Mouse (Mus musculus) forebrain, embryonic 15.5 days (tissue): ENCODE results near the gene Macrod2. TPM values are rescaled to one million over a fixed set of nuclear protein-coding genes. Genes with fewer than 3 reads are reported as not detected.

ENCODE experiments used
- ATAC-seq: fragments of 200-750 bp; cut with Nextera tagmentation; replicated peaks from 2 replicates; pipeline ENCODE4 v1.8.0; 2017; ENCODE audit warnings: mild to moderate bottlenecking, moderate TSS enrichment, moderate library complexity
- H3K27ac ChIP-seq: fragments of 300-500 bp; sonication (generic); replicated peaks from 2 replicates; pipeline ENCODE4 v1.5.1; 2015; ENCODE audit warnings: mild to moderate bottlenecking, inconsistent platforms
- H3K27me3 ChIP-seq: fragments of 300-500 bp; sonication (generic); 2 replicates; pipeline ENCODE4 v1.6.1; 2015; ENCODE audit warnings: inconsistent platforms
- H3K36me3 ChIP-seq: fragments of 300-500 bp; sonication (generic); 2 replicates; pipeline ENCODE4 v1.6.1; 2015; ENCODE audit warnings: mild to moderate bottlenecking, inconsistent platforms
- H3K4me1 ChIP-seq: fragments of 300-500 bp; sonication (generic); 2 replicates; pipeline ENCODE4 v1.6.1; 2015; ENCODE audit warnings: inconsistent platforms
- H3K4me2 ChIP-seq: fragments of 300-500 bp; sonication (generic); replicated peaks from 2 replicates; pipeline ENCODE4 v1.6.1; 2015; ENCODE audit warnings: mild to moderate bottlenecking, inconsistent platforms
- H3K4me3 ChIP-seq: fragments of 300-500 bp; sonication (generic); 2 replicates; pipeline ENCODE4 v1.5.1; 2015; ENCODE audit warnings: mild to moderate bottlenecking, inconsistent platforms
- H3K9ac ChIP-seq: fragments of 300-500 bp; sonication (generic); replicated peaks from 2 replicates; pipeline ENCODE4 v1.6.1; 2015; ENCODE audit warnings: mild to moderate bottlenecking, inconsistent platforms
- H3K9me3 ChIP-seq: fragments of 300-500 bp; sonication (generic); 2 replicates; pipeline ENCODE4 v1.6.1; 2016; ENCODE audit warnings: inconsistent platforms
- WGBS: fragments of 180-500 bp; shearing (Covaris S2); methylation state at CpG from one replicate; pipeline ENCODE4 v1.1.7; 2015; ENCODE audit warnings: mixed read lengths; 5-methylcytosine and 5-hydroxymethylcytosine counted together
- polyA plus RNA-seq: library from polyadenylated mRNA; unstranded; fragments of >200 nt; fragmentation: Nextera tagmentation; extraction: Ambion mirVana; gene quantifications from 2 replicates; pipeline ENCODE4 v1.2.1, GENCODE M21; 2015

Gene Macrod2
- polyA plus RNA-seq = 90.6 and 93.1 TPM in 2 replicates

- Histone ChIP-seq H3K27me3 (no peaks in the 10 kb centered on the region), H3K4me3 (peak within 1 kb of the TSS; percentile 89), H3K27ac (peak within 1 kb of the TSS; percentile 72), H3K4me1 (peaks cover 15% of the 10 kb centered on the region; the same call in 1 of the 2 replicates), H3K4me2 (peak within 1 kb of the TSS; percentile 90), H3K9me3 (no peaks in the 10 kb centered on the region), H3K36me3 (no peaks in the 10 kb centered on the region), H3K9ac (peak within 1 kb of the TSS; percentile 75)
- ATAC-seq = peak; percentile 99
- WGBS = 0% methylated on average over 34 of the region's 47 CpGs
These were observed at the start of gene Macrod2 for GRCm38 (mm10) chr2:140395179-140395578. Macrod2 (plus strand) TSS chr2:140395309.

- Histone ChIP-seq H3K9me3 (no peaks in the 10 kb centered on the region), H3K36me3 (no peaks in the 10 kb centered on the region), H3K9ac (no peak overlapping the region), H3K4me3 (no peak overlapping the region), H3K4me2 (no peak overlapping the region), H3K4me1 (no peaks in the 10 kb centered on the region), H3K27ac (no peak overlapping the region), H3K27me3 (no peaks in the 10 kb centered on the region)
- 69% methylated on average over 2 of the region's 2 CpGs for WGBS
- ATAC-seq = no peak
These were observed 35.2 kb upstream of the Macrod2 start for GRCm38 (mm10) chr2:140359905-140360304.

- peak; percentile 60; the same call in 1 of the 2 replicates for ATAC-seq
These were observed 30.3 kb upstream of the Macrod2 start for GRCm38 (mm10) chr2:140364804-140365203.

GRCm38 (mm10) chr2:140389525-140389924, 5.6 kb upstream of the Macrod2 start, which contains the start of gene Sel1l2:
Sel1l2 (minus strand) TSS chr2:140389706.
- no peak within 1 kb of the TSS for H3K9ac ChIP-seq
- WGBS = 34% methylated on average over 4 of the region's 4 CpGs
- H3K27me3 ChIP-seq = no peaks in the 10 kb centered on the region
- H3K4me3 ChIP-seq = no peak within 1 kb of the TSS
- no peak within 1 kb of the TSS for H3K27ac ChIP-seq
- H3K4me1 ChIP-seq = peaks cover under 1% of the 10 kb centered on the region; the same call in 1 of the 2 replicates
- no peak within 1 kb of the TSS for H3K4me2 ChIP-seq
- no peak for ATAC-seq
- H3K36me3 ChIP-seq = no peaks in the 10 kb centered on the region
- H3K9me3 ChIP-seq = no peaks in the 10 kb centered on the region

More at GRCm38 (mm10) chr2:140364804-140365203, 30.3 kb upstream of the Macrod2 start:
- Histone ChIP-seq H3K9ac (no peak overlapping the region), H3K4me1 (no peaks in the 10 kb centered on the region), H3K27ac (no peak overlapping the region), H3K4me3 (no peak overlapping the region), H3K36me3 (no peaks in the 10 kb centered on the region), H3K27me3 (no peaks in the 10 kb centered on the region), H3K9me3 (no peaks in the 10 kb centered on the region), H3K4me2 (no peak overlapping the region)
- WGBS = 69% methylated on average over 1 of the region's 1 CpGs

GRCm38 (mm10) chr2:140395744-140396231, 679 bp downstream of the Macrod2 start:
- Histone ChIP-seq H3K4me1 (peaks cover 15% of the 10 kb centered on the region; the same call in 1 of the 2 replicates), H3K9ac (peak overlapping the region; percentile 75), H3K36me3 (no peaks in the 10 kb centered on the region), H3K4me2 (peak overlapping the region; percentile 90), H3K27me3 (no peaks in the 10 kb centered on the region), H3K27ac (peak overlapping the region; percentile 72), H3K4me3 (peak overlapping the region; percentile 89), H3K9me3 (no peaks in the 10 kb centered on the region)
- ATAC-seq = peak; percentile 71
- WGBS = 1% methylated on average over 54 of the region's 58 CpGs

- Histone ChIP-seq H3K27ac (no peak overlapping the region), H3K9me3 (no peaks in the 10 kb centered on the region), H3K4me2 (no peak overlapping the region), H3K4me1 (no peaks in the 10 kb centered on the region), H3K36me3 (no peaks in the 10 kb centered on the region), H3K27me3 (no peaks in the 10 kb centered on the region), H3K9ac (no peak overlapping the region), H3K4me3 (no peak overlapping the region)
- ATAC-seq = no peak
These were observed 30.7 kb downstream of the Macrod2 start for GRCm38 (mm10) chr2:140425844-140426243.

- H3K4me2 ChIP-seq = no peak overlapping the region
These were observed 32.2 kb downstream of the Macrod2 start for GRCm38 (mm10) chr2:140427283-140427682.

GRCm38 (mm10) chr2:140439081-140439480, 44.0 kb downstream of the Macrod2 start:
- WGBS = 83% methylated on average over 4 of the region's 4 CpGs
- H3K4me3 ChIP-seq = no peak overlapping the region
- H3K9me3 ChIP-seq = no peaks in the 10 kb centered on the region
- no peak overlapping the region for H3K4me2 ChIP-seq
- ATAC-seq = no peak
- H3K9ac ChIP-seq = no peak overlapping the region
- H3K4me1 ChIP-seq = no peaks in the 10 kb centered on the region
- no peaks in the 10 kb centered on the region for H3K27me3 ChIP-seq
- H3K36me3 ChIP-seq = no peaks in the 10 kb centered on the region
- H3K27ac ChIP-seq = no peak overlapping the region

More at GRCm38 (mm10) chr2:140427283-140427682, 32.2 kb downstream of the Macrod2 start:
- Histone ChIP-seq H3K9me3 (no peaks in the 10 kb centered on the region), H3K36me3 (no peaks in the 10 kb centered on the region), H3K9ac (no peak overlapping the region), H3K4me3 (no peak overlapping the region), H3K27ac (no peak overlapping the region), H3K4me1 (no peaks in the 10 kb centered on the region), H3K27me3 (no peaks in the 10 kb centered on the region)
- 18% methylated on average over 4 of the region's 4 CpGs for WGBS
- peak; percentile 48; the same call in 1 of the 2 replicates for ATAC-seq

- no peaks in the 10 kb centered on the region for H3K4me1 ChIP-seq
- no peak for ATAC-seq
- H3K27me3 ChIP-seq = no peaks in the 10 kb centered on the region
- H3K4me2 ChIP-seq = no peak overlapping the region
- H3K9ac ChIP-seq = no peak overlapping the region
- WGBS = 96% methylated on average over 2 of the region's 2 CpGs
- H3K27ac ChIP-seq = no peak overlapping the region
- no peaks in the 10 kb centered on the region for H3K36me3 ChIP-seq
- H3K9me3 ChIP-seq = no peaks in the 10 kb centered on the region
- H3K4me3 ChIP-seq = no peak overlapping the region
These were observed 53.5 kb downstream of the Macrod2 start for GRCm38 (mm10) chr2:140448636-140449035.

- no peaks in the 10 kb centered on the region for H3K4me1 ChIP-seq
- H3K4me2 ChIP-seq = no peak overlapping the region
- no peaks in the 10 kb centered on the region for H3K27me3 ChIP-seq
- H3K27ac ChIP-seq = no peak overlapping the region
- ATAC-seq = no peak
- H3K4me3 ChIP-seq = no peak overlapping the region
- H3K36me3 ChIP-seq = no peaks in the 10 kb centered on the region
- H3K9me3 ChIP-seq = no peaks in the 10 kb centered on the region
- H3K9ac ChIP-seq = no peak overlapping the region
- WGBS = 94% methylated on average over 2 of the region's 2 CpGs
These were observed 80.7 kb downstream of the Macrod2 start for GRCm38 (mm10) chr2:140475770-140476169.

GRCm38 (mm10) chr2:140476891-140477290, 81.8 kb downstream of the Macrod2 start:
- no peak overlapping the region for H3K9ac ChIP-seq
- no peak overlapping the region for H3K4me3 ChIP-seq
- WGBS = 81% methylated on average over 4 of the region's 4 CpGs
- no peak overlapping the region for H3K4me2 ChIP-seq
- ATAC-seq = no peak
- no peaks in the 10 kb centered on the region for H3K9me3 ChIP-seq
- H3K27me3 ChIP-seq = no peaks in the 10 kb centered on the region
- no peak overlapping the region for H3K27ac ChIP-seq
- H3K4me1 ChIP-seq = no peaks in the 10 kb centered on the region
- H3K36me3 ChIP-seq = no peaks in the 10 kb centered on the region

GRCm38 (mm10) chr2:140482604-140483003, 87.5 kb downstream of the Macrod2 start:
- Histone ChIP-seq H3K36me3 (no peaks in the 10 kb centered on the region), H3K4me2 (no peak overlapping the region), H3K4me1 (no peaks in the 10 kb centered on the region), H3K9ac (no peak overlapping the region), H3K27ac (no peak overlapping the region), H3K27me3 (no peaks in the 10 kb centered on the region), H3K4me3 (no peak overlapping the region), H3K9me3 (no peaks in the 10 kb centered on the region)
- no peak; the same call in 1 of the 2 replicates for ATAC-seq
- 51% methylated on average over 2 of the region's 2 CpGs for WGBS

GRCm38 (mm10) chr2:140497688-140498087, 102.6 kb downstream of the Macrod2 start:
- Histone ChIP-seq H3K36me3 (no peaks in the 10 kb centered on the region), H3K4me2 (no peak overlapping the region), H3K4me3 (no peak overlapping the region), H3K9ac (no peak overlapping the region), H3K27ac (no peak overlapping the region), H3K9me3 (no peaks in the 10 kb centered on the region), H3K4me1 (peaks cover 5% of the 10 kb centered on the region; the same call in 1 of the 2 replicates), H3K27me3 (no peaks in the 10 kb centered on the region)
- 49% methylated on average over 3 of the region's 3 CpGs for WGBS
- ATAC-seq = no peak
